Mouse (Mus musculus) frontal cortex, postnatal 10 days (tissue): ENCODE measurements around the gene Hist1h2ak.
"Not testable (repeated sequence)": the region's sequence is repeated elsewhere in the genome, so short reads cannot be mapped to it uniquely, and the experiment has no call there.

Experiments
- DNase-seq, 2 experiments: peaks; one replicate each; pipeline ENCODE4 v3.0.0; 2022; ENCODE audit warnings: low spot score in 2 of 2, mixed read lengths in 1 of 2

Gene Hist1h2ak

GRCm38 (mm10) chr13:21721757-21722372 is 31.8 kb downstream of the Hist1h2ak start, which contains the start of gene Hist1h2bm:
TSS of gene Hist1h2bm (plus strand) at chr13:21722044.
- peak in 1 of 2 experiments; percentile 40 for DNase-seq

- DNase-seq: not testable (repeated sequence)
These were observed 32.4 kb downstream of the Hist1h2ak start for GRCm38 (mm10) chr13:21721107-21721756.

GRCm38 (mm10) chr13:21718381-21719080 is 35.1 kb downstream of the Hist1h2ak start:
- DNase-seq: no peak

GRCm38 (mm10) chr13:21717397-21718357 is 36.0 kb downstream of the Hist1h2ak start, which contains the start of gene Hist1h3h:
TSS of gene Hist1h3h (plus strand) at chr13:21717659.
- DNase-seq: peak; percentile 67 to 80

GRCm38 (mm10) chr13:21716540-21717391 is 36.9 kb downstream of the Hist1h2ak start:
- DNase-seq: not testable (repeated sequence)

GRCm38 (mm10) chr13:21715864-21716539 is 37.6 kb downstream of the Hist1h2ak start, which contains the start of the genes Hist1h2bl and Hist1h2ai:
TSS of gene Hist1h2bl (minus strand) at chr13:21716143.
TSS of gene Hist1h2ai (plus strand) at chr13:21716422.
- DNase-seq: peak; percentile 80 to 82

GRCm38 (mm10) chr13:21715131-21715863 is 38.3 kb downstream of the Hist1h2ak start:
- no peak for DNase-seq

GRCm38 (mm10) chr13:21714725-21715124 is 38.9 kb downstream of the Hist1h2ak start:
- DNase-seq: peak in 1 of 2 experiments; percentile 55

GRCm38 (mm10) chr13:21711698-21712097 is 41.9 kb downstream of the Hist1h2ak start:
- DNase-seq: no peak

GRCm38 (mm10) chr13:21710821-21711525 is 42.7 kb downstream of the Hist1h2ak start:
- peak in 1 of 2 experiments; percentile 79 for DNase-seq

GRCm38 (mm10) chr13:21710031-21710711 is 43.5 kb downstream of the Hist1h2ak start:
- DNase-seq: peak; percentile 67 to 86

- no peak for DNase-seq
These were observed 47.0 kb downstream of the Hist1h2ak start for GRCm38 (mm10) chr13:21706669-21707068.
